Mouse (Mus musculus) heart, postnatal 14 days (tissue): ENCODE measurements around the gene Krtap5-1. TPM values are rescaled to one million over a fixed set of nuclear protein-coding genes. Genes with fewer than 3 reads are reported as not detected.

Experiments used
- total RNA-seq, 2 experiments: library from RNA; stranded (reverse); gene quantifications; 2 replicates each; pipeline ENCODE4 v1.2.3; 2021

The Krtap5-1 gene
- total RNA-seq, 2 experiments from 2014 or later: not detected

Other genes starting within 250 kb of the Krtap5-1 start
- gene Mob2, start 236.1 kb downstream of the Krtap5-1 start, total RNA-seq: 10 to 100 TPM; 39.9 to 43.0 TPM
- 10 to 100 TPM; 29.2 to 35.4 TPM for gene Dusp8, start 201.3 kb downstream of the Krtap5-1 start, total RNA-seq
- gene Gm45618, start 176.4 kb downstream of the Krtap5-1 start, total RNA-seq: not detected
- not detected for gene Gm39115, start 161.1 kb downstream of the Krtap5-1 start, total RNA-seq
- not detected for gene Gm45337, start 152.5 kb downstream of the Krtap5-1 start, total RNA-seq
- gene Gm29735, start 140.0 kb downstream of the Krtap5-1 start, total RNA-seq: not detected
- not detected for gene Gm4553, start 131.4 kb downstream of the Krtap5-1 start, total RNA-seq
- not detected for gene Krtap5-2, start 121.1 kb downstream of the Krtap5-1 start, total RNA-seq
- not detected for gene Gm10153, start 106.7 kb downstream of the Krtap5-1 start, total RNA-seq
- gene Krtap5-3, start 95.8 kb downstream of the Krtap5-1 start, total RNA-seq: not detected
- gene Gm7579, start 85.3 kb downstream of the Krtap5-1 start, total RNA-seq: not detected
- not detected for gene Krtap5-5, start 67.1 kb downstream of the Krtap5-1 start, total RNA-seq
- not detected for gene Gm40460, start 56.0 kb downstream of the Krtap5-1 start, total RNA-seq
- gene Gm2431, start 38.8 kb downstream of the Krtap5-1 start, total RNA-seq: not detected
- not detected for gene Gm4559, start 22.8 kb downstream of the Krtap5-1 start, total RNA-seq
- gene Krtap5-4, start 6.4 kb upstream of the Krtap5-1 start, total RNA-seq: not detected
- gene Ifitm10, start 76.6 kb upstream of the Krtap5-1 start, total RNA-seq: 1 to 10 TPM; 1.7 to 2.1 TPM
- 1 to 10 TPM; 2.4 to 6.7 TPM for gene Gm49369, start 85.5 kb upstream of the Krtap5-1 start, total RNA-seq
- gene Ctsd, start 90.9 kb upstream of the Krtap5-1 start, total RNA-seq: 100 to 1,000 TPM; 572 to 613 TPM
- not detected for gene Syt8, start 137.7 kb upstream of the Krtap5-1 start, total RNA-seq
- gene Tnni2, start 144.7 kb upstream of the Krtap5-1 start, total RNA-seq: 1 to 10 TPM; 5.7 to 7.8 TPM
- gene Lsp1, start 163.7 kb upstream of the Krtap5-1 start, total RNA-seq: 10 to 100 TPM; 63.5 to 77.2 TPM
- 1 to 10 TPM; 1.2 to 1.4 TPM for gene Tnnt3, start 201.7 kb upstream of the Krtap5-1 start, total RNA-seq
- gene Mrpl23, start 235.6 kb upstream of the Krtap5-1 start, total RNA-seq: 1 to 10 TPM; 2.7 to 7.4 TPM